Mouse (Mus musculus) ES-E14 (cell line): Measurements from ENCODE around the gene Wbp11. TPM values are rescaled to one million over a fixed set of nuclear protein-coding genes. Genes with fewer than 3 reads are reported as not detected.

ENCODE experiments used
- DNase-seq: peaks from one replicate; pipeline ENCODE4 v3.0.0-alpha.2; 2013; ENCODE audit warnings: low read depth, low spot score
- H3K27ac ChIP-seq: 2 replicates; pipeline ENCODE4 v1.5.1; 2012; ENCODE audit warnings: low read depth, mild to moderate bottlenecking, low read length, moderate library complexity, mixed read lengths; ENCODE audit not compliant: poor library complexity, insufficient read depth, severe bottlenecking
- H3K36me3 ChIP-seq: 2 replicates; pipeline ENCODE4 v1.6.1; 2012; ENCODE audit warnings: mild to moderate bottlenecking, low read length, moderate library complexity, mixed read lengths; ENCODE audit not compliant: control insufficient read depth, poor library complexity, insufficient read depth, severe bottlenecking
- H3K4me1 ChIP-seq, 2 experiments: fragments of 150-350 bp in 1 of 2; sonication (generic) in 1 of 2; 2 replicates each; pipeline ENCODE4 v1.6.1; 2012; ENCODE audit warnings: low read length in 2 of 2, mild to moderate bottlenecking in 1 of 2, mixed read lengths in 1 of 2; ENCODE audit not compliant: control insufficient read depth in 2 of 2, insufficient read depth in 2 of 2, poor library complexity in 1 of 2
- H3K4me3 ChIP-seq, 2 experiments: fragments of 150-350 bp in 1 of 2; sonication (generic) in 1 of 2; 2 replicates each; pipeline ENCODE4 v1.5.1; 2012; ENCODE audit warnings: low read length in 2 of 2, low read depth in 1 of 2, mild to moderate bottlenecking in 1 of 2, mixed read lengths in 1 of 2; ENCODE audit not compliant: insufficient read depth in 1 of 2, poor library complexity in 1 of 2, severe bottlenecking in 1 of 2
- H3K9ac ChIP-seq: 2 replicates; pipeline ENCODE4 v1.6.1; 2012; ENCODE audit warnings: low read depth, mild to moderate bottlenecking, low read length, mixed read lengths; ENCODE audit not compliant: poor library complexity, insufficient read depth, severe bottlenecking
- H3K9me3 ChIP-seq: fragments of 150-350 bp; sonication (generic); 2 replicates; pipeline ENCODE4 v1.6.1; 2012; ENCODE audit warnings: low read depth, mild to moderate bottlenecking, low read length; ENCODE audit not compliant: control insufficient read depth, insufficient read depth
- CHD2 ChIP-seq: IDR thresholded peaks from 2 replicates; pipeline ENCODE4 v1.6.1; 2014; ENCODE audit warnings: mild to moderate bottlenecking, low read depth, low read length, inconsistent platforms
- HCFC1 ChIP-seq: IDR thresholded peaks from 2 replicates; pipeline ENCODE4 v1.6.1; 2012; ENCODE audit warnings: low read length, inconsistent platforms, borderline replicate concordance; ENCODE audit not compliant: insufficient read depth
- MAFK ChIP-seq: IDR thresholded peaks from 2 replicates; pipeline ENCODE4 v1.6.1; 2014; ENCODE audit warnings: mild to moderate bottlenecking, low read depth, low read length, inconsistent platforms; ENCODE audit not compliant: insufficient read depth
- ZC3H11A ChIP-seq: IDR thresholded peaks from 2 replicates; pipeline ENCODE4 v1.6.1; 2012; ENCODE audit warnings: low read depth, mild to moderate bottlenecking, inconsistent platforms, low read length, borderline replicate concordance
- ZNF384 ChIP-seq: IDR thresholded peaks from 2 replicates; pipeline ENCODE4 v1.6.1; 2012; ENCODE audit warnings: low read depth, low read length, inconsistent platforms
- in situ Hi-C, 2 experiments: fragments of 600-800 bp; cut with MboI; formaldehyde crosslinking; loops; one replicate each; pipeline ENCODE4 v1.15.1; 2025; ENCODE audit warnings: low sequenced_read_pairs in 2 of 2, inconsistent platforms in 1 of 2; ENCODE audit not compliant: unreplicated experiment in 2 of 2
- total RNA-seq: library from RNA; depleted of rRNA; stranded (reverse); fragments of 300-350 nt; gene quantifications from 2 replicates; pipeline ENCODE4 v1.2.3, GENCODE M21; 2012

The Wbp11 gene
- total RNA-seq, 1 experiment = 41.7 TPM

DNA sequence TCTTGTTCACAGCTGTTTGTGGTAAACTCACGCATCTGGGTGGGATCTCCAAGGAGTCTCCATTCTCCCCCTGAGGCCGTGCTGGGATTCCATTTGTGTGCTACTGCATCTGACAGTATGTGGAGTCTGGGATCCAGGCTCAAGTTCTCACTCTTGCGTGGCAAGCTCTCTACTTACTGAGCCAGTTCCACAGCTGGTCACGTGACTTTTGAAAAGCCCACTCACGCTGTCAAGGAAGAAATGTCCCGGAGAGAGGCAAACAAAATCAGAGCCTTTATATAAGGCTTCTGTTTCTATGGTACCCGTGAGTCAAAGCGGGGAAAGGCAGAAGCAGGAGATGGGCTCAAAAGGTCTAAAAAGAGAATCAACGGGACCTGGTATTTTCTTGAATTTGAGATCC, 45.3 kb downstream of the Wbp11 start:
- Histone ChIP-seq H3K4me3 (no peak overlapping the region), H3K36me3 (no peaks in the 10 kb centered on the region), H3K4me1 (no peaks in the 10 kb centered on the region), H3K9ac (no peak overlapping the region), H3K27ac (no peak overlapping the region), H3K9me3 (no peaks in the 10 kb centered on the region)
- TF ChIP-seq HCFC1 (no peak), CHD2 (no peak), ZNF384 (no peak), ZC3H11A (no peak), MAFK (no peak)
- no peak for DNase-seq
- in situ Hi-C loops = no loop called here

DNA sequence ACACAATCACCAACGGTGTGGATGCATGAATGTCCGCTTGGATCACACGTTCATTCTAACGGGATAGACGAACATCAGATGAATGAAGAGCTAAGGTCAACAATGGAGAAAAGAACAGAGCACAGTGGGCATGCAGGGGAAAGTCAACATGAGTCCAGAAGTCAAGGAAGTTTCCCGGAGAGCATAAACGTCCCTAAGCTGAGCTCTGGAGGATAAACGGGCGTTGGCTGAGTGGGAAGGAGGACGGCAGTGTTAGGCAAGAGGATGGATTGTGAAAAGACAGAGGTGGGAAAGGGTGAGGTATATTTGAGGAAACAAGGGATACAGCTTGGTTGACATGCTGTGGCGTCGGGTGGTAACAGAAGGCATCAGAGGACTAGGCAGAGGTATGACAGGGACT, 45.9 kb downstream of the Wbp11 start:
- TF ChIP-seq MAFK (no peak), ZC3H11A (no peak), CHD2 (no peak), HCFC1 (no peak), ZNF384 (no peak)
- in situ Hi-C loops = no loop called here
- Histone ChIP-seq H3K4me1 (no peaks in the 10 kb centered on the region), H3K36me3 (no peaks in the 10 kb centered on the region), H3K9ac (no peak overlapping the region), H3K27ac (no peak overlapping the region), H3K4me3 (no peak overlapping the region), H3K9me3 (no peaks in the 10 kb centered on the region)
- DNase-seq = no peak

DNA sequence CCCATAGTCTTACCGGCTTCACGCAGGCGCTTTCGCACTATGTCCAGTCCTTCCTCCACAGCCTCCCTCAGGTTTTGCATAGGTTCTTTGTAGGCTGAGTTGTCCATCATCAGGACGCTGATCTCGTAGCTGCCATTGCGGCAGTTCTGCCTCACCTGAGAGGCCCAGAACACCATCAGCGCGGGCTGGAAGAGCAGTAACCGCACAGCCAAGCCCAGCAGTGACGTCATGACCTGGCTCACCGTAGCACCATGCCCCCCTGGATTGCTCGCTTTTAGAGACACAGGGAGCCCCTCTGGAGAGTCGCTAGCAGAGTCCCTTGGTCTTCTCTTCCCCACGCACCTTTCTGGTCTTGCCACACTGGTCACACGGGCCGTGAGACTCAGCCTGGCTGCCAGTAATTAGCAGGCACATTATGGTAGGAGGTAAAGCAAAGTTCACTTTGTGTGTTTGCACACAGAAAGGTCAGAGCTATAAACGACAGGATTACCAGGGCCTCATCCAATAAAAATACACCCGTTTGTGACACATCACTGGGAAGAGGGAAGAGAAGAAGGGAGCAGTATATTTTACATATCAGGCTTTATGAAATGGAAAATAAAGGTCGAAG, 46.6 kb downstream of the Wbp11 start, which contains the start of gene Gucy2c:
Gucy2c (minus strand) TSS at position 389 of the 610 bp plus-strand sequence.
- no peaks in the 10 kb centered on the region for H3K9me3 ChIP-seq
- no peak within 1 kb of the TSS for H3K27ac ChIP-seq

GRCm38 (mm10) chr6:136776392-136776791, 51.6 kb downstream of the Wbp11 start:
- Histone ChIP-seq H3K36me3 (no peaks in the 10 kb centered on the region), H3K27ac (no peak overlapping the region), H3K9me3 (no peaks in the 10 kb centered on the region), H3K4me3 (no peak overlapping the region), H3K4me1 (no peaks in the 10 kb centered on the region), H3K9ac (no peak overlapping the region)
- DNase-seq = no peak
- in situ Hi-C loops = no loop called here
- TF ChIP-seq HCFC1 = no peak
- no peak for TF ChIP-seq ZC3H11A
- no peak for TF ChIP-seq MAFK
- no peak for TF ChIP-seq ZNF384
- TF ChIP-seq CHD2 = no peak

More for the DNA sequence above, 46.6 kb downstream of the Wbp11 start, which contains the start of gene Gucy2c:
- Histone ChIP-seq H3K4me1 (no peaks in the 10 kb centered on the region), H3K4me3 (no peak within 1 kb of the TSS), H3K36me3 (no peaks in the 10 kb centered on the region), H3K9ac (no peak within 1 kb of the TSS)
- in situ Hi-C loops = no loop called here
- no peak for DNase-seq
- TF ChIP-seq ZC3H11A = no peak
- TF ChIP-seq ZNF384 = no peak
- no peak for TF ChIP-seq CHD2
- no peak for TF ChIP-seq MAFK
- no peak for TF ChIP-seq HCFC1

DNA sequence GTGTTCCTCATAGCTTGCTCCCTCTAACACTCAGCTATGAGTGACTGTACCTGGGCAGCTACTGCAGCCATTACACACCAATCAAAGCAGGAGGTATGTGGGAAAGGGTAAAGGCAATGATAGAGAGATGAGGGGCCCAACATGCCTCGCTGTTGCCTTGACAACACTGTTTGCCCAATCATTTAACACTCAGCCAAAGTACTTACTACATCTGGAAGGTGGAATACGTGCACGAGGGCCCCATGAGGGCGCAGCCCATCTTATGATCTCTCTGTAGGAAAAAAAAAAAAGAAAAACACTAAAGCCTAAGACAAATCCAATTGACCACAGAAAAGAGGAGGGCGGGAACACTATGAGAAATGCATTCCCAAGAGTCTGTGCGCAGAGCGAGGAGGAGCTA, 58.2 kb downstream of the Wbp11 start:
- Histone ChIP-seq H3K4me1 (no peaks in the 10 kb centered on the region), H3K36me3 (no peaks in the 10 kb centered on the region), H3K9ac (no peak overlapping the region), H3K9me3 (no peaks in the 10 kb centered on the region), H3K27ac (no peak overlapping the region), H3K4me3 (no peak overlapping the region)
- TF ChIP-seq HCFC1 (no peak), CHD2 (no peak), ZNF384 (no peak), MAFK (no peak), ZC3H11A (no peak)
- no peak for DNase-seq
- in situ Hi-C loops = no loop called here
